In the genomic region with DNA sequence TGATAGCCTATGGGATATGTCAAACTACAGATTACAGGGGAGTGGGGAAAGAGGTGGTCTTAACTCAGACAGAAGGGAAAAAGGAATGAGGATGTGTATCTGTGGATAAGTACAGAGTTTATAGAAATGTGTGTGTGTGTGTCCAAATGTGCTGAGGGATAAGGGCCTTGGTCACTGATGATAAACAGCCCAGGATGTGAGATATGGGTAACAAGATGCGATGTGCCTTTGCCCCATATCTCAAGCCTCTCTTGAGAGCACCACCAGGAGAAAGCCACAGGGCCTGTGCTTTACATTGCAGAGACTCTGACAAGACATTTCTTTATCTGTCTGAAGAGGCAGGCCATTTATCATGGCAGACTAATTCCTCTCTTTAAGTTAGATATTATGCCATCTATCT, we compare ENCODE assay signal across 21 mouse cellular contexts.
A peak's percentile ranks its signal among the peaks of the same experiment; 100 is the strongest.
DNase-seq lines count a peak whose midpoint lies in the region; ATAC-seq and TF ChIP-seq lines count a peak whose summit lies in the region.
"Had no signal": no experiment of that assay in that cellular context is flagged by ENCODE, and none has a peak within 500 bp of the region (broad histone marks: within the 10 kb centered on the region; RNA-seq: fewer than 3 reads in every experiment).

No protein-coding gene starts in this region.

- peak; percentile 75 for DNase-seq in c-Kit-positive CD71-positive TER-119-positive erythroid progenitor cells, embryonic 14.5 days (ENCODE audit: low spot score)
- DNase-seq in liver, embryonic 13.5 days: peak; percentile 80
- DNase-seq in urinary bladder, postnatal 10 days (ENCODE audit: low spot score): no peak
- DNase-seq: adrenal gland, postnatal 14 days; cerebellum, adult 11-12 months; cerebellum, postnatal 14 days; gastrocnemius, postnatal 10 days; heart, adult 2 months; kidney, postnatal 10 days had no signal

- H3K4me1 ChIP-seq in intestine, embryonic 15.5 days (replicated peaks): no peaks in the 10 kb centered on the region
- no peaks in the 10 kb centered on the region for H3K4me1 ChIP-seq in intestine, postnatal 0 days (replicated peaks; ENCODE audit: control insufficient read depth, insufficient read depth, low read length)
- H3K4me1 ChIP-seq in liver, embryonic 13.5 days (replicated peaks): peaks cover 58% of the 10 kb centered on the region
- no peaks in the 10 kb centered on the region for H3K4me1 ChIP-seq in stomach, embryonic 15.5 days
- H3K4me1 ChIP-seq in kidney, embryonic 16.5 days (ENCODE audit: insufficient read depth, low read length): no peaks in the 10 kb centered on the region
- no peaks in the 10 kb centered on the region for H3K4me1 ChIP-seq in midbrain, embryonic 16.5 days (ENCODE audit: control insufficient read depth, insufficient read depth, low read length)
- H3K4me1 ChIP-seq: limb, embryonic 15.5 days; midbrain, embryonic 15.5 days; neural tube, embryonic 15.5 days had no signal

- no peaks in the 10 kb centered on the region for H3K36me3 ChIP-seq in intestine, embryonic 15.5 days
- no peaks in the 10 kb centered on the region for H3K36me3 ChIP-seq in intestine, postnatal 0 days (ENCODE audit: control insufficient read depth, insufficient read depth)
- no peaks in the 10 kb centered on the region for H3K36me3 ChIP-seq in liver, embryonic 13.5 days
- no peaks in the 10 kb centered on the region for H3K36me3 ChIP-seq in stomach, embryonic 15.5 days
- H3K36me3 ChIP-seq in kidney, embryonic 16.5 days (ENCODE audit: insufficient read depth, low read length): no peaks in the 10 kb centered on the region
- H3K36me3 ChIP-seq in midbrain, embryonic 16.5 days (ENCODE audit: control insufficient read depth, insufficient read depth, low read length): no peaks in the 10 kb centered on the region
- H3K36me3 ChIP-seq: limb, embryonic 15.5 days; midbrain, embryonic 15.5 days; neural tube, embryonic 15.5 days had no signal

- H3K27ac ChIP-seq in intestine, embryonic 15.5 days: no peak overlapping the region
- no peak overlapping the region for H3K27ac ChIP-seq in intestine, postnatal 0 days (ENCODE audit: low read depth, low read length)
- H3K27ac ChIP-seq in liver, embryonic 13.5 days: peak overlapping the region; percentile 78
- no peak overlapping the region for H3K27ac ChIP-seq in stomach, embryonic 15.5 days
- H3K27ac ChIP-seq in kidney, embryonic 16.5 days (ENCODE audit: low read length): no peak overlapping the region
- no peak overlapping the region for H3K27ac ChIP-seq in midbrain, embryonic 16.5 days (ENCODE audit: low read length)
- H3K27ac ChIP-seq: heart, adult 2 months; hindbrain, embryonic 14.5 days; limb, embryonic 15.5 days; midbrain, embryonic 15.5 days; neural tube, embryonic 15.5 days had no signal

- WGBS in intestine, embryonic 15.5 days: 89% methylated on average over 1 of the region's 1 CpGs
- 72% methylated on average over 1 of the region's 1 CpGs for WGBS in intestine, postnatal 0 days
- 30% methylated on average over 1 of the region's 1 CpGs for WGBS in liver, embryonic 13.5 days (ENCODE audit: insufficient replicate concordance)
- WGBS in stomach, embryonic 15.5 days: 65% methylated on average over 1 of the region's 1 CpGs
- 65% methylated on average over 1 of the region's 1 CpGs for WGBS in kidney, embryonic 16.5 days
- 91% methylated on average over 1 of the region's 1 CpGs for WGBS in midbrain, embryonic 16.5 days

- no peaks in the 10 kb centered on the region for H3K27me3 ChIP-seq in intestine, embryonic 15.5 days (replicated peaks)
- H3K27me3 ChIP-seq in intestine, postnatal 0 days (replicated peaks; ENCODE audit: control insufficient read depth, insufficient read depth, low read length): no peaks in the 10 kb centered on the region
- H3K27me3 ChIP-seq in liver, embryonic 13.5 days: no peaks in the 10 kb centered on the region
- no peaks in the 10 kb centered on the region for H3K27me3 ChIP-seq in stomach, embryonic 15.5 days (replicated peaks)
- no peaks in the 10 kb centered on the region for H3K27me3 ChIP-seq in kidney, embryonic 16.5 days (ENCODE audit: insufficient read depth, low read length)
- H3K27me3 ChIP-seq in midbrain, embryonic 16.5 days (ENCODE audit: control insufficient read depth, insufficient read depth, low read depth, low read length): no peaks in the 10 kb centered on the region
- H3K27me3 ChIP-seq: limb, embryonic 15.5 days; megakaryocyte, embryonic 14.5 days; midbrain, embryonic 15.5 days; neural tube, embryonic 15.5 days had no signal

- TF ChIP-seq CTCF in intestine, postnatal 0 days (IDR thresholded peaks at IDR 0.05; ENCODE audit: low read depth): no peak

- H3K4me3 ChIP-seq in intestine, embryonic 15.5 days (replicated peaks): no peak overlapping the region
- no peak overlapping the region for H3K4me3 ChIP-seq in intestine, postnatal 0 days (ENCODE audit: low read depth, low read length)
- no peak overlapping the region for H3K4me3 ChIP-seq in liver, embryonic 13.5 days (replicated peaks)
- no peak overlapping the region for H3K4me3 ChIP-seq in stomach, embryonic 15.5 days (replicated peaks)
- no peak overlapping the region for H3K4me3 ChIP-seq in kidney, embryonic 16.5 days (ENCODE audit: low read length)
- H3K4me3 ChIP-seq in midbrain, embryonic 16.5 days (ENCODE audit: low read depth, low read length): no peak overlapping the region
- H3K4me3 ChIP-seq: heart, adult 2 months; limb, embryonic 15.5 days; megakaryocyte, embryonic 14.5 days; midbrain, embryonic 15.5 days; neural tube, embryonic 15.5 days had no signal

- no peaks in the 10 kb centered on the region for H3K9me3 ChIP-seq in intestine, embryonic 15.5 days
- no peaks in the 10 kb centered on the region for H3K9me3 ChIP-seq in intestine, postnatal 0 days (ENCODE audit: control insufficient read depth)
- H3K9me3 ChIP-seq in liver, embryonic 13.5 days (replicated peaks): no peaks in the 10 kb centered on the region
- no peaks in the 10 kb centered on the region for H3K9me3 ChIP-seq in stomach, embryonic 15.5 days
- no peaks in the 10 kb centered on the region for H3K9me3 ChIP-seq in kidney, embryonic 16.5 days (ENCODE audit: low read length)
- no peaks in the 10 kb centered on the region for H3K9me3 ChIP-seq in midbrain, embryonic 16.5 days (replicated peaks; ENCODE audit: control insufficient read depth, low read length, poor library complexity, severe bottlenecking)
- H3K9me3 ChIP-seq: limb, embryonic 15.5 days; megakaryocyte, embryonic 14.5 days; midbrain, embryonic 15.5 days; neural tube, embryonic 15.5 days had no signal

- ATAC-seq in intestine, embryonic 15.5 days: peak; percentile 43; the same call in 1 of the 2 replicates
- no peak for ATAC-seq in intestine, postnatal 0 days
- ATAC-seq in liver, embryonic 13.5 days (ENCODE audit: low read depth): peak; percentile 98
- peak; percentile 86; the same call in 1 of the 2 replicates for ATAC-seq in stomach, embryonic 15.5 days (ENCODE audit: insufficient read depth, low FRiP score, low read depth)
- no peak for ATAC-seq in kidney, embryonic 16.5 days (ENCODE audit: low FRiP score, low TSS enrichment)
- no peak for ATAC-seq in midbrain, embryonic 16.5 days
- ATAC-seq: activated CD4-positive, CD25-positive, alpha-beta regulatory T cell, adult 4 months; lung, postnatal 0 days; midbrain, embryonic 15.5 days had no signal

- no peak overlapping the region for H3K9ac ChIP-seq in intestine, embryonic 15.5 days
- H3K9ac ChIP-seq in intestine, postnatal 0 days (ENCODE audit: low read depth, low read length): no peak overlapping the region
- no peak overlapping the region for H3K9ac ChIP-seq in liver, embryonic 13.5 days
- no peak overlapping the region for H3K9ac ChIP-seq in stomach, embryonic 15.5 days
- H3K9ac ChIP-seq in kidney, embryonic 16.5 days (replicated peaks; ENCODE audit: low read length): no peak overlapping the region
- no peak overlapping the region for H3K9ac ChIP-seq in midbrain, embryonic 16.5 days (ENCODE audit: low read depth, low read length)
- H3K9ac ChIP-seq: hindbrain, embryonic 14.5 days; limb, embryonic 15.5 days; midbrain, embryonic 15.5 days; neural tube, embryonic 15.5 days had no signal

- no peak overlapping the region for H3K4me2 ChIP-seq in intestine, embryonic 15.5 days (replicated peaks)
- H3K4me2 ChIP-seq in intestine, postnatal 0 days (replicated peaks; ENCODE audit: low read depth): no peak overlapping the region
- H3K4me2 ChIP-seq in liver, embryonic 13.5 days: peak overlapping the region; percentile 8; the same call in 1 of the 2 replicates
- no peak overlapping the region for H3K4me2 ChIP-seq in stomach, embryonic 15.5 days
- no peak overlapping the region for H3K4me2 ChIP-seq in kidney, embryonic 16.5 days (replicated peaks; ENCODE audit: low read depth, low read length)
- H3K4me2 ChIP-seq in midbrain, embryonic 16.5 days (ENCODE audit: low read length): no peak overlapping the region
- H3K4me2 ChIP-seq: hindbrain, embryonic 14.5 days; limb, embryonic 15.5 days; midbrain, embryonic 15.5 days; neural tube, embryonic 15.5 days had no signal

Comparison
In these comparisons a context has a peak if more than half of its experiments do, and no peak if none do; other contexts are left out.
1. ATAC-seq: peak in intestine, embryonic 15.5 days (single experiment), liver, embryonic 13.5 days (single experiment) and stomach, embryonic 15.5 days (single experiment); none in intestine, postnatal 0 days (single experiment), kidney, embryonic 16.5 days (single experiment) and midbrain, embryonic 16.5 days (single experiment).